Mouse (Mus musculus) limb, embryonic 11.5 days (tissue): ENCODE results near the gene Sdcbp2. TPM values are rescaled to one million over a fixed set of nuclear protein-coding genes. Genes with fewer than 3 reads are reported as not detected.

Source experiments
- ATAC-seq: fragments of 200-750 bp; cut with Nextera tagmentation; 2 replicates; pipeline ENCODE4 v1.8.0; 2017; ENCODE audit warnings: low read depth; ENCODE audit not compliant: insufficient number of reproducible peaks, low FRiP score, low TSS enrichment
- DNase-seq: peaks from one replicate; pipeline ENCODE4 v3.0.0-alpha.2; 2015; ENCODE audit warnings: low spot score
- H3K27ac ChIP-seq: fragments of 300-500 bp; sonication (generic); replicated peaks from 2 replicates; pipeline ENCODE4 v1.5.1; 2014; ENCODE audit warnings: low read depth, mild to moderate bottlenecking, low read length
- H3K27me3 ChIP-seq: fragments of 300-500 bp; sonication (generic); 2 replicates; pipeline ENCODE4 v1.6.1; 2014; ENCODE audit warnings: mild to moderate bottlenecking, low read length, mixed read lengths; ENCODE audit not compliant: control insufficient read depth, insufficient read depth
- H3K36me3 ChIP-seq: fragments of 300-500 bp; sonication (generic); 2 replicates; pipeline ENCODE4 v1.6.1; 2014; ENCODE audit warnings: mild to moderate bottlenecking, low read length, moderate library complexity, mixed read lengths; ENCODE audit not compliant: control insufficient read depth, insufficient read depth
- H3K4me1 ChIP-seq: fragments of 300-500 bp; sonication (generic); 2 replicates; pipeline ENCODE4 v1.6.1; 2014; ENCODE audit warnings: low read length, mixed read lengths; ENCODE audit not compliant: control insufficient read depth, insufficient read depth
- H3K4me2 ChIP-seq: fragments of 300-500 bp; sonication (generic); 2 replicates; pipeline ENCODE4 v1.6.1; 2014; ENCODE audit warnings: low read depth, mild to moderate bottlenecking, moderate library complexity; ENCODE audit not compliant: severe bottlenecking
- H3K4me3 ChIP-seq: fragments of 300-500 bp; sonication (generic); 2 replicates; pipeline ENCODE4 v1.5.1; 2014; ENCODE audit warnings: low read depth, low read length
- H3K9ac ChIP-seq: fragments of 300-500 bp; sonication (generic); 2 replicates; pipeline ENCODE4 v1.6.1; 2014; ENCODE audit warnings: mild to moderate bottlenecking, low read length
- H3K9me3 ChIP-seq: fragments of 300-500 bp; sonication (generic); 2 replicates; pipeline ENCODE4 v1.6.1; 2016; ENCODE audit warnings: low read length; ENCODE audit not compliant: control insufficient read depth
- WGBS: fragments of 180-500 bp; shearing (Covaris S2); extraction: QIAGEN DNeasy Blood & Tissue Kit; methylation state at CpG from one replicate; pipeline ENCODE4 v1.1.7; 2014; 5-methylcytosine and 5-hydroxymethylcytosine counted together
- polyA plus RNA-seq: library from polyadenylated mRNA; unstranded; fragments of >200 nt; fragmentation: Nextera tagmentation; extraction: Ambion mirVana; gene quantifications from 2 replicates; pipeline ENCODE4 v1.2.1, GENCODE M21; 2014

Gene Sdcbp2
- 0.48 and 0.84 TPM in 2 replicates for polyA plus RNA-seq

GRCm38 (mm10) chr2:151571873-151572700, at the start of gene Sdcbp2:
Sdcbp2 (plus strand) TSS chr2:151572622.
- Histone ChIP-seq H3K4me2 (no peak within 1 kb of the TSS), H3K36me3 (no peaks in the 10 kb centered on the region), H3K4me3 (no peak within 1 kb of the TSS), H3K27me3 (no peaks in the 10 kb centered on the region), H3K9me3 (no peaks in the 10 kb centered on the region), H3K4me1 (no peaks in the 10 kb centered on the region; the same call in 1 of the 2 replicates), H3K9ac (no peak within 1 kb of the TSS), H3K27ac (no peak within 1 kb of the TSS)
- DNase-seq (no peak), ATAC-seq (no peak)
- 80% methylated on average over 17 of the region's 17 CpGs for WGBS

DNA sequence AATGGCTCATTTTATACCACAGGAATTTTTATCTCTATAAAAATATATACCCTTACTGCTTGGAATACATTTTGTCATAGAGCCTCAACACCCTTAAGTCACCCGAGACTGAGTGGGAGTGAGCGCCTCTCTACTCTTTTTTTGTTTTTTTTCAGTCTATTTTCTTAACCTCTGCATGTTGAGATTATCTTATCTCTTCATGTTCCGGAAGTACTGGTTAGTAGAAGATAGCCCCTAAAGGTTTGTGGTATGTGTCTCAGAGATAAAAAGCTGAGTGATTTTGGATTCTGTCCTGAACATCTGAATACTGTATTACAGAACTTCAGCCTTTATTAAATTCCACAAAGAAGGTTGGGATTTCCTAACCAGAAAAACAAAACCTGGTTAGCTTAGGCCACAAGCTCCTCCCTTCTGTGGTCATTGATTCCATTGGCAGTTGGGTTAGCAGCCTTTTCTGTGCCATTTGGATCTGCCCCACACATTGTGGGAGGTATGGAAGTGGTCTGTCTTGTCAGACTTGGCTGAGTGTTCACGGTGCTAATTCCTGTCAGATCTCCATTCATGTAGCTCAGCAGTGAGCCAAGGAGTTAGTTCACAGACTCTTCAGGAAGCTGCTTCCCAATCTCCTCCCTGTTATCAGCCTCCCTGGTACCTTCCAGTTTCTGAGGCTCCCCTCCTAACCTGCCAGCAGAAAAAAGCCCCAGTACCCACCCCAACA, 47.9 kb upstream of the Sdcbp2 start:
- Histone ChIP-seq H3K4me3 (no peak overlapping the region), H3K27ac (no peak overlapping the region), H3K4me2 (no peak overlapping the region), H3K4me1 (no peaks in the 10 kb centered on the region), H3K27me3 (no peaks in the 10 kb centered on the region), H3K9ac (no peak overlapping the region), H3K36me3 (peaks cover 2% of the 10 kb centered on the region; the same call in 1 of the 2 replicates), H3K9me3 (no peaks in the 10 kb centered on the region)
- DNase-seq (no peak), ATAC-seq (no peak)
- WGBS: 81% methylated on average over 4 of the region's 4 CpGs

- H3K36me3 ChIP-seq: peaks cover 1% of the 10 kb centered on the region; the same call in 1 of the 2 replicates
- WGBS: 63% methylated on average over 2 of the region's 2 CpGs
- no peaks in the 10 kb centered on the region for H3K27me3 ChIP-seq
- H3K4me3 ChIP-seq: no peak overlapping the region
- H3K27ac ChIP-seq: no peak overlapping the region
- no peak overlapping the region for H3K4me2 ChIP-seq
- no peaks in the 10 kb centered on the region for H3K4me1 ChIP-seq
- ATAC-seq (no peak), DNase-seq (no peak)
- H3K9ac ChIP-seq: no peak overlapping the region
- no peaks in the 10 kb centered on the region for H3K9me3 ChIP-seq
These were observed 46.9 kb upstream of the Sdcbp2 start for GRCm38 (mm10) chr2:151525520-151525919.

DNA sequence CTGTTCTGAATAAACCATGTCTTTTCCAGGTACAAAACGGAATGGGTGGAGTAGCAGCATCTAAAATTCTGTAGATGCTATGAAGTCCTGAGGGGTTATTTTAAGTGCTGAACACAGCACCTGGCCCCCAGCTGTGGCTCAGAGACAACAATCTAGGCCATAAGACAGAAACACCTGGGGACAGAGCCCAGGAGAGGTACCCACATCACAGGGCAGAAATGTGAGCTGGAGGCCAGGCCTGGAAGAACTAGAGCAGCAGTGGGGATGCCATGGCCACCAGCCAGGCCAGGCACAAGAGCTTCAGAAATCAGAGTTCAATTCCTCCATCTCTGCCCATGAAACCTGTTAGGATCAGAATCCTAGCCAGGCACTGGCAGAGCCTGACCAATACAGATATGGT, 44.4 kb upstream of the Sdcbp2 start:
- H3K4me2 ChIP-seq: no peak overlapping the region
- no peak overlapping the region for H3K9ac ChIP-seq
- DNase-seq (no peak), ATAC-seq (no peak)
- no peaks in the 10 kb centered on the region for H3K9me3 ChIP-seq
- H3K4me3 ChIP-seq: no peak overlapping the region
- no peak overlapping the region for H3K27ac ChIP-seq
- 84% methylated on average over 1 of the region's 1 CpGs for WGBS
- H3K36me3 ChIP-seq: no peaks in the 10 kb centered on the region
- H3K27me3 ChIP-seq: no peaks in the 10 kb centered on the region
- H3K4me1 ChIP-seq: no peaks in the 10 kb centered on the region

GRCm38 (mm10) chr2:151529169-151529568, 43.3 kb upstream of the Sdcbp2 start:
- no peaks in the 10 kb centered on the region for H3K4me1 ChIP-seq
- H3K4me2 ChIP-seq: no peak overlapping the region
- no peak overlapping the region for H3K4me3 ChIP-seq
- no peak for ATAC-seq
- no peak overlapping the region for H3K9ac ChIP-seq
- H3K9me3 ChIP-seq: no peaks in the 10 kb centered on the region
- H3K27me3 ChIP-seq: no peaks in the 10 kb centered on the region
- DNase-seq: no peak
- no peaks in the 10 kb centered on the region for H3K36me3 ChIP-seq
- H3K27ac ChIP-seq: no peak overlapping the region

- H3K4me1 ChIP-seq: no peaks in the 10 kb centered on the region
- DNase-seq (no peak), ATAC-seq (no peak)
- no peak overlapping the region for H3K4me3 ChIP-seq
- no peak overlapping the region for H3K4me2 ChIP-seq
- H3K27me3 ChIP-seq: no peaks in the 10 kb centered on the region
- WGBS: 68% methylated on average over 8 of the region's 8 CpGs
- H3K36me3 ChIP-seq: no peaks in the 10 kb centered on the region
- no peaks in the 10 kb centered on the region for H3K9me3 ChIP-seq
- no peak overlapping the region for H3K9ac ChIP-seq
- H3K27ac ChIP-seq: no peak overlapping the region
These were observed 41.8 kb upstream of the Sdcbp2 start for GRCm38 (mm10) chr2:151530378-151531230.

GRCm38 (mm10) chr2:151533632-151534031, 38.8 kb upstream of the Sdcbp2 start:
- no peak for DNase-seq
- H3K4me3 ChIP-seq: no peak overlapping the region
- H3K27ac ChIP-seq: no peak overlapping the region
- H3K27me3 ChIP-seq: no peaks in the 10 kb centered on the region
- WGBS: 89% methylated on average over 6 of the region's 6 CpGs
- H3K9me3 ChIP-seq: no peaks in the 10 kb centered on the region
- H3K4me2 ChIP-seq: no peak overlapping the region
- no peaks in the 10 kb centered on the region for H3K36me3 ChIP-seq
- no peak for ATAC-seq
- H3K4me1 ChIP-seq: no peaks in the 10 kb centered on the region
- no peak overlapping the region for H3K9ac ChIP-seq

GRCm38 (mm10) chr2:151535961-151536617, 36.3 kb upstream of the Sdcbp2 start:
- ATAC-seq: no peak
- 88% methylated on average over 1 of the region's 1 CpGs for WGBS

More at GRCm38 (mm10) chr2:151535961-151536617, 36.3 kb upstream of the Sdcbp2 start:
- Histone ChIP-seq H3K4me3 (no peak overlapping the region), H3K9me3 (no peaks in the 10 kb centered on the region), H3K9ac (no peak overlapping the region), H3K36me3 (no peaks in the 10 kb centered on the region), H3K4me1 (no peaks in the 10 kb centered on the region), H3K4me2 (no peak overlapping the region), H3K27ac (no peak overlapping the region), H3K27me3 (no peaks in the 10 kb centered on the region)
- no peak for DNase-seq
